Mouse (Mus musculus) heart, postnatal 10 days (tissue): Measurements from ENCODE around the gene Rhot1. TPM values are rescaled to one million over a fixed set of nuclear protein-coding genes. Genes with fewer than 3 reads are reported as not detected.
A peak's percentile ranks its signal among the peaks of the same experiment; 100 is the strongest.

ENCODE experiments used
- DNase-seq, 2 experiments: peaks; one replicate each; pipeline ENCODE4 v3.0.0; 2021
- intact Hi-C: fragments of 180-260 bp; cut with DNase I; formaldehyde crosslinking; loops from one replicate; pipeline ENCODE4 v1.15.1; 2025
- total RNA-seq, 2 experiments: library from RNA; stranded (reverse); gene quantifications; 2 replicates each; pipeline ENCODE4 v1.2.3; 2021

The Rhot1 gene
- total RNA-seq, 2 experiments from 2014 or later: 67.4 to 72.5 TPM

GRCm38 (mm10) chr11:80283786-80284185 is 75.0 kb downstream of the Rhot1 start:
- peak; percentile 56 to 61 for DNase-seq
- intact Hi-C loops: no loop called here

DNA sequence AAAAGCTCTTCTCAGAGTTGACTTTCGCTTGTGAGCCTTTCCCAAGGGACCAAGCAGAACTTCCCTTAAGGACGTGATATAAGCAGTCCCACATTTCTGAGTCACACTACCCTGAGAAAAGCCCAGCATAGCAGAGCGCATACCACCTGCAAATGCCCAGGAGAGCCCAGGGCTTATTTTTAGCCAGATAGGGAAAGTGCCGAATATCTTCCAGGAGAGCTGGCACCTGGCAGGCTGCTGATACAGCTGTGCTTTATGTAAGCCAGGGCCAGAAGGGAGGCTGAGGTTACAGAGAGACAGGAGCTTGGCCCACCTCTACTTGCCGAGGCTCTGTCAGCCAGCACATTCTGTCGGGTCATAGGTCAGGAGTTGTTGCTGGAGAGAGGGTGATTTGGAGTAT is 75.8 kb downstream of the Rhot1 start:
- intact Hi-C loops: no loop called here
- peak; percentile 65 to 70 for DNase-seq

DNA sequence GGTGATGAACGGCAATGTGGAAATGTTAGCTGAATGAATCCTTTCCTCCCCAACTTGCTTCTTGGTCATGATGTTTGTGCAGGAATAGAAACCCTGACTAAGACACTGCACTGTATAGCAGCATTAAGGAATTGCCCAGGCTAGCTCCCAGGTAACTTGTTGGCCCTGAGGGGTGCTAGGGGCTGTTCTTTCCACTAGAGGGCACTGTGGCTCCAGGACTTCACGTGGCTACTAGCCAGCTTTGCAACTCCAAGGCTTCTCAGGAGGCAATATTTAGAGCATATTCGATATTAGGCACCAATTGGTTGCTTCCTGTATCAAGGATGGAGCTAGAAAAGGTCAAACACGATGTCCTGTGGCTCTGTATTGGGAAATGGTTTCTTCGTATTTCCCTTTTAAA is 78.3 kb downstream of the Rhot1 start:
- intact Hi-C loops: loop anchor here (1.0 kb wide), 1 partner anchor 65 kb away; no protein-coding TSS in a partner anchor
- DNase-seq: peak; percentile 73 to 85

DNA sequence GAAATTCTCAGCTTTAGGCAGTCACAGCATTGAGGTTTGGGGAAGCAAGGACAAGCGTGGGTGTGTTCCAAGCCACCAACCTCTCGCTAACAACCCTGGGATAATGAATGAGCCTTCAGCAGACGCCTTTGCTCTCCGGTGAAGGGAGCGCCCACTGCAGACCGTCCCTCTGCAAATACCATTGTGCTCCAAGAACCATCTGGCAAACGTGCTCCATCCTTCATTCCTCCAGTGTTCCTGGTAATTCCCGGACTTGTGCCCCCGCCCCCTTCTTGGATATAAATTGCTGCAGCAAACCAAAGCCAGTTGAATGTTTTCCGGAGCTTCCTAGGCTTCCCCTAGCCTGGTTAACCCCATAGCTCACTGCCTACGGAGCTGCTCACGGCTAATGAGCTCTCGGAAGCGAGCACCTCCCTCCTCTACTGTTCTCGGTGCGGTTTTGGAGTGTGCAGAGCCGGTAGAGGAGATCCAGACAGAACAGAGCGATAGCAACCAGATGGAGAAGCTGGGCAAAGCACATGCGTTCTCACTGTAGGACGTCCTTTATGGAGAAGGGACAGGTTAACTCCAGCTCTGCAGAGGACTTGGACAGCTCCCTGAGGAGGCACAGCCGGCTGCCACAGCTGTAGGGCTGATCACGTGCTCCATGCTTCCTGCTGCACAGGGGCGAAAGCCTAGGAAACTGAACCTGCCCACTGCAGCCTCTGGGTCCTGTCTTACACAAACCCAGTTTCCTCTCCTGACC is 81.1 kb downstream of the Rhot1 start:
- intact Hi-C loops: no loop called here
- peak; percentile 70 to 71 for DNase-seq

DNA sequence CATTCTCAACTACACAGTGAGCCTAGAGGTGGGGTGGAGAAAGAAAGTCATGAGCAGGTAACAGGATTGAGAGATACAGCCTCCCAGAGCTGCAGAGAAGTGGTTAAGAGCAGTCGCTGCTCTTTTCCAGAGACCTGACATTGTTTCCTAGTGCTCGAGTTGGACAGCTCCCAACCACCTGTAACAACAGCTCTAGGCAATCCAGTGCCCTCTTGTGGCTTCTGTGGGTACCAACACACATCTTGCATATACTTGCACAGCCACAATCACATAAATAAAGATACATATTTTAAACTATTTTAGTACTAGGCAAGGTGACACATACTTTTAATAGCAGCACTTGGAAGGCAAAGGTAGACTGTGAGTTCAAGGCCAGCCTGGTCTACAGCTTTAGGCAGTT is 82.2 kb downstream of the Rhot1 start:
- DNase-seq: no peak
- intact Hi-C loops: no loop called here

DNA sequence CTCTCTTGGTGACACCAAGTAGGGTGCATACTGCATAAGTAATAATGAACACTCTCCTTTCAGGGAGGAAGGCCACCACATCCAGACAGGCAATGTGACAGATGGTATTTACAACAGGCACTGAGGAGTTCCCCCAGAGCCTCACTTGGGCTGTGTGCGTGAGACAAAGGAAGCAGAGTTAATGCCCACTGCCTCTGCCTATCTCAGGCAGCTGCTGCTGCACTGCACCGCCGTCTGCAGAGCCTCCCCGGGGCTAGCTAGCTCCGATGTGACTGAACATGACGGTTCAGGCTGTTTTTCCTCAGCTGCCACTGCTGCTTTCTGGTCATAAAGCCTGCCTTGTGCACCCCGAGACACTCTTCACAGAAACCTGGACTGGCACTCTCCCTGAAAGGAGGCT is 83.6 kb downstream of the Rhot1 start:
- no peak for DNase-seq
- intact Hi-C loops: no loop called here

GRCm38 (mm10) chr11:80295066-80295465 is 86.2 kb downstream of the Rhot1 start:
- DNase-seq: no peak
- intact Hi-C loops: no loop called here

DNA sequence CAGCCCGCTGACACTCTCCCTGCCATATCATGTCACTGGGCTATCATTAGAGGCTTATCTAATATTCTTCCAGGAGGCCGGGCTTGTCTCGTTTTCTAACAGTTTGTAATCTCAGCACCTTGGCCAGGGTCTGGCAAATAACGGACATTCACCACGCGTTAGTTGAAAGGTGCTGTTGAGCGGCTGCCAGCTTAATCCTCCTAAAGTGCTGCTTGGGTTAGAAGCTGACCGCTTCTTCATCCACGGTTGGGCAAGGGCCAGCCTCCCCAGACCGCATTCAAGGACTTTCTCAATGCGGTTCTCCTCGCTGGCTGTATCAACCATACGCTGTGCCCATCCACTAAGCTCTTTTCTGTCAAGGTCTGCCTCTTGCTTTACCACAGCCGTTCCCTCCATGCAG is 87.0 kb downstream of the Rhot1 start:
- intact Hi-C loops: no loop called here
- no peak for DNase-seq

DNA sequence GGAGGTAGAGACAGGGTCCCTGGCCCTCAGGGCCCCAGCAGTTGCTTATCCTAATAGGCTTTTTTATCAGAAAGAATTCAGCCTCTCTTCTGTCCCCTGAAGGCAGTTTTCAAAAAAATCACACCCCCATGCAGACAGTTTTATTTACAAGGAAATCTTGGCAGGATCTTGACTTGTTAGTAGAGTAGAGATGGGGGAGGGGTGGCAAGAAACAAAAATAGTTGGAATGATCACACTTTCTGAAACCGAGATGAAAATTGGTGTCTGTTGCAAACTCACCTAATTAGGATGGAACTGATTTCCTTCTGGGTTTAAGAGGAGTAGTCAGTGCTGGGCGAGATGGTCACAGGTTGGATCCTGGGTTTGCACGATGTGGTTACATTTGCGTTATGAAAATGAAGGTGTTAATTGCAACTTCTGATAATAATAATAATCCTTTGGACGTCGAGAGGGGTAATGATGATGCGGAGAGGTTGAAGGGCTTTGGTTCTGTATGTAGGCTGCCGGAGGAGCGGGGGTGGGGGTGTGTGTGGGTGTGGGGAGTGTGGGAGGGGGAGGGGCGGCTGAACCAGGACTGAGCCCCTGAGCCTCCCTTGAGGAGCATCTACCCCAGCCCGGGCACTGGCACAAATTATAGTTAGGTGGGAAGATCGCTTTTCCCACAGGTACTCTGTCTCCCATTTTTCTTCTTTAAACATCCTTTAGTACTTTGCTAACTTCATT is 90.9 kb downstream of the Rhot1 start:
- no peak for DNase-seq
- intact Hi-C loops: no loop called here

GRCm38 (mm10) chr11:80300551-80301315 is 91.9 kb downstream of the Rhot1 start, which contains the start of gene Rhbdl3:
Gene Rhbdl3, plus strand, starts transcription at chr11:80300912.
- intact Hi-C loops: no loop called here

GRCm38 (mm10) chr11:80301316-80302045 is 92.7 kb downstream of the Rhot1 start:
- intact Hi-C loops: loop anchor here (2.0 kb wide), 1 partner anchor 51 kb away; no protein-coding TSS in a partner anchor
- DNase-seq: peak; percentile 65 to 79

More at GRCm38 (mm10) chr11:80300551-80301315, 91.9 kb downstream of the Rhot1 start, which contains the start of gene Rhbdl3:
- DNase-seq: peak; percentile 62 to 66

DNA sequence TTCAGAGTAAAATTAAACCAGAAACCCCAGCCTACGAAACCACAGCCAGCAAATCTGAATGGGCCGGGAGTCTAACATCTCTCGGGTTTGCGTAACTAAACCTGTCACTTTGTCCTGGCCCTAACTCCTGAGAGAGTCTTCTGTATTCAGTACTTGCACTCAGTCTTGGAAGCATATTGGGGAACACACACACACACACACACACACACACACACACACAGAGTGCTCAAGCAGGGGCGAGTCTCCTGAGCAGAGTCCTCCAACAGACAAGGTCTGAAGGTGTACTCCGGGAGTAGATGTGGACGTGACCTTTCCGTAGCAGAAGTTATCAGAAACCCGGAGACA is 93.2 kb downstream of the Rhot1 start:
- DNase-seq: no peak
- intact Hi-C loops: loop anchor here (2.0 kb wide), 1 partner anchor 51 kb away; no protein-coding TSS in a partner anchor

- peak; percentile 65 to 72 for DNase-seq
- intact Hi-C loops: loop anchor here (2.0 kb wide), 1 partner anchor 50 kb away; no protein-coding TSS in a partner anchor
These were observed 93.7 kb downstream of the Rhot1 start for GRCm38 (mm10) chr11:80302536-80302935.

DNA sequence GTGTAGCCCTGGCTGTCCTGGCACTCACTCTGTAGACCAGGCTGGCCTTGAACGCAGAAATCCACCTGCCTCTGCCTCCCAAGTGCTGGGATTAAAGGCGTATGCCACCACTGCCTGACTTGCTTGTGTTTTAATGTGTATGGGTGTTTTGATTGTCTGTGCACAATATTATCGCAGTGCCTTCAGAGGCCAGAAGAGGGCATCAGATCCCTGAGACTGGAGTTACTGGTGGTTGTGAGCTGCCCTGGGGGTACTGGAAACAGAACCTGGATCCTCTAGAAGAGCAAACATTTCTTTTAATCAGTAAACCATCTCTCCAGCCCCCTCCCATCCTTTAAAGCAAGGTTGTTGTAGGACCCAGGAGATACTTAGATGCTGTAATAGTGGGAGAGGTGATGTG is 94.9 kb downstream of the Rhot1 start:
- no peak for DNase-seq
- intact Hi-C loops: loop anchor here (2.0 kb wide), 1 partner anchor 49 kb away; no protein-coding TSS in a partner anchor

- intact Hi-C loops: no loop called here
- DNase-seq: no peak
These were observed 96.0 kb downstream of the Rhot1 start for GRCm38 (mm10) chr11:80304846-80305245.

DNA sequence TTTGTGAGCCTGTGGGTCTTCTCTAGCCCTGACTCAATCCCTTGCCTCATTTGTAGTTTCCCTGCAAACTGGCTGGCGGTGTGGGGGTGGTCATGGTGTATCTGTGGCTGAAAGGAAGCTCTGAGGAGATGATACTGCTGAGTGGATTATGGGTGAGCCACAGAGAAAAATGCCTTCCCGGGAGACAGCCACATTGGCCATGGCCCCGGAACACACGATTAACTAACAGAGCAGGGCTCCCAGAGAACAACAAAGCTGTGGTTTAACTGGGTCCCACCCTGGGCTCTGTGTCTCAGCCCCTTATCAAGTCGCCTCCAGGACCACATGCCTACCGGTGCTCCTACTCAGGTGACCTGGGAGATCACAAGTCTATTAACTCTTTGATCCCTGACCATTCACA is 99.7 kb downstream of the Rhot1 start:
- DNase-seq: no peak
- intact Hi-C loops: no loop called here

DNA sequence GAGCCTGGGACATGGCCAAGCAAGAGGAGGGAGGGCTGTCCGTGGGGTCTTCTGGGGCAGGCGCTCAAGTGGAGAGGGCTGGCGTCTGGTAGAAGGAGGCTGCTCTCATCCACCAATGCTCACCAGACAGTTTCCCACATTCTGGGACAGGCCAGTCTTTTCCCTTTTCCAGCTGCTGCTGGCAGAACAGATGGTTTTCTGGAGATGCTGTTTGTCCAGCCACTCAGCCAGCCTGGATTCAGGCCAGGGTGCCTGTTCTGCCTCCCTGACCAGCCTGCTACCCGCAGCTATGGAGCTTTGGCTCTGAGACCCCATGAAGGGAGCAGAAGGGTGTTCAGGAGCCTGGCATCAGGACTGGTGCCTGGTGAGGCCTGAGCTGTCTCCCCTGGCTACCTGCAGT is 102.5 kb downstream of the Rhot1 start:
- DNase-seq: no peak
- intact Hi-C loops: no loop called here

DNA sequence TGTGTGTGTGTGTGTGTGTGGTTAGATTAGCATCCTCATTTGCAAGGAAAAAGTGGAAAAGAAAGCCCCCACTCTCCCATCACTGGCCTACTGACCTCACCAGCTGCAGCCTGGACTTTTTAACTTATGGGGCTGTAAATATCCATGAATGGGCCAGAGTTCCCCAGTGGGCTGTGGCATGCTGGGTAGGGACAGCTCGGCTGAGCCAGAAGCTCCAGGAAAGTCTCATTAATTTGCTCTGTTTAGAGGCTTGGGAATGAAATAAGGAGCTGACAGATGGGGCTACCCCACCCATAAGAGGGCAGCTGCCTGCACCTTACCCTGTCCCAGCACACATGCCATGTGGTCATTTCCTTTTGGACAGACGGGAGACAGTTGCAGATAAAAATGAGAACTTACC is 103.2 kb downstream of the Rhot1 start:
- intact Hi-C loops: no loop called here

DNA sequence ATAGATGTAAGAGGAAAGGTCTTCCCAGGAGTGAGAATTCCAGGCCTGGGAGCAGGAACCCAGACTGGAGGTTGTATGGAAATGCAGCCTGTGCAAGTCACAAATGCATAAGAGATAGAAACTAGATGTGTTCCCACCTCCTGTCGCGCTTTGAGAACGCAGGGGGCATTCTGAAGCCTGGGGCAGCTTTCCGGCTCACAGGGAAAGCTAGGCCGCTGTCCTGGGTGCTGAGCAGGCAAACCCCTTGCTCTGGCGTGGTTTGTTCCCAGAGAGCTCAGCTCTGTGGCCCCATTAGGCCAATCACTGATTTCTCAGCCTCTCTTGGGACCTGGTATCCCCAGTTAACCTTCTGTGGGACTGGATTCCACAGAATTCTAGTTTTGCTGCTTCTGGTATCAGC is 103.7 kb downstream of the Rhot1 start:
- peak; percentile 37 to 55 for DNase-seq
- intact Hi-C loops: no loop called here

More for the DNA sequence above, 103.2 kb downstream of the Rhot1 start:
- no peak for DNase-seq

DNA sequence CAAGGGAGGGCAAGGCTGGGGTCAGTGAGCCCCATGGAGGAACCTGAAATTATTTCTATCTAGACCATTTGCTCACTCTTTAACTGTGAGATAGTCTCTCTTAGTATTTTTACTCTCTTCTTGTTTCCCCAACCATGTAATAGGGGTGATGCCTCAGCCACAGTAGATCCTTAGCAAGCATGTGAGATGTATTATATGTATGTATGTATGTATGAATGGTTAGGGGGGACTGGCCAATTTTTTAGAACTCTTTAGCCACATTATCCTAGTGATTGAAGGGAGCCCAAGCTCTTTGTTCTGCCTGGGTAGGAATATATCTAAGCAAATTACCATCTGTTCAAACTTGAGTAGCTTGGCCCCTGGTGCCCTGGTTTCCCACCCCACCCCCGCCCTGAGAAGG is 104.6 kb downstream of the Rhot1 start:
- intact Hi-C loops: no loop called here
- no peak for DNase-seq
